Mouse (Mus musculus) embryonic fibroblast, embryonic 13.5 days (primary cell): Measurements from ENCODE around the gene Rpn2. TPM values are rescaled to one million over a fixed set of nuclear protein-coding genes. Genes with fewer than 3 reads are reported as not detected.

Experiments
- H3K27ac ChIP-seq: 2 replicates; pipeline ENCODE4 v1.5.1; 2012; ENCODE audit warnings: low read length, control low read depth, inconsistent platforms; ENCODE audit not compliant: insufficient read depth
- H3K4me1 ChIP-seq: 2 replicates; pipeline ENCODE4 v1.6.1; 2011; ENCODE audit warnings: low read length; ENCODE audit not compliant: control insufficient read depth, insufficient read depth
- H3K4me3 ChIP-seq: 2 replicates; pipeline ENCODE4 v1.5.1; 2011; ENCODE audit warnings: mild to moderate bottlenecking, control low read depth, low read length; ENCODE audit not compliant: insufficient read depth
- CTCF ChIP-seq: IDR thresholded peaks from 2 replicates; pipeline ENCODE4 v1.5.1; 2011; ENCODE audit warnings: mild to moderate bottlenecking, control low read depth, low read length, moderate library complexity, borderline replicate concordance; ENCODE audit not compliant: insufficient read depth
- POLR2A ChIP-seq: IDR thresholded peaks from 2 replicates; pipeline ENCODE4 v1.6.1; 2011; ENCODE audit warnings: low read depth, mild to moderate bottlenecking, control low read depth, low read length, moderate library complexity
- polyA plus RNA-seq: library from polyadenylated mRNA; stranded (reverse); fragments of >200 nt; gene quantifications from 2 replicates; pipeline ENCODE4 v1.2.4, GENCODE M21; 2011; ENCODE audit warnings: low read depth; ENCODE audit not compliant: missing spikeins, insufficient read length

Rpn2 gene
- 358 and 394 TPM in 2 replicates for polyA plus RNA-seq

GRCm38 (mm10) chr2:157278717-157279415 is at the start of gene Rpn2:
TSS of gene Rpn2 (plus strand) at chr2:157279017.
- H3K27ac ChIP-seq: peak within 1 kb of the TSS; percentile 80
- TF ChIP-seq POLR2A: peak; percentile 45
- TF ChIP-seq CTCF: no peak
- H3K4me1 ChIP-seq: peaks cover 13% of the 10 kb centered on the region
- peak within 1 kb of the TSS; percentile 100 for H3K4me3 ChIP-seq

- TF ChIP-seq CTCF: no peak
- no peak for TF ChIP-seq POLR2A
- Histone ChIP-seq H3K4me3 (no peak overlapping the region), H3K27ac (no peak overlapping the region), H3K4me1 (no peaks in the 10 kb centered on the region)
Observed at GRCm38 (mm10) chr2:157235946-157236345, 42.9 kb upstream of the Rpn2 start.

- Histone ChIP-seq H3K4me1 (no peaks in the 10 kb centered on the region), H3K4me3 (no peak overlapping the region), H3K27ac (no peak overlapping the region)
- TF ChIP-seq CTCF: no peak
- TF ChIP-seq POLR2A: no peak
Observed at GRCm38 (mm10) chr2:157245001-157245400, 33.8 kb upstream of the Rpn2 start.

GRCm38 (mm10) chr2:157245603-157246002 is 33.2 kb upstream of the Rpn2 start:
- Histone ChIP-seq H3K4me1 (no peaks in the 10 kb centered on the region), H3K27ac (no peak overlapping the region), H3K4me3 (no peak overlapping the region)

GRCm38 (mm10) chr2:157248111-157248510 is 30.7 kb upstream of the Rpn2 start:
- H3K27ac ChIP-seq: no peak overlapping the region
- TF ChIP-seq POLR2A (no peak), CTCF (no peak)
- no peaks in the 10 kb centered on the region for H3K4me1 ChIP-seq
- H3K4me3 ChIP-seq: no peak overlapping the region

More at GRCm38 (mm10) chr2:157245603-157246002, 33.2 kb upstream of the Rpn2 start:
- TF ChIP-seq POLR2A: no peak
- TF ChIP-seq CTCF: no peak

- H3K4me1 ChIP-seq: no peaks in the 10 kb centered on the region
- no peak overlapping the region for H3K4me3 ChIP-seq
- TF ChIP-seq CTCF: peak; percentile 65
- TF ChIP-seq POLR2A: no peak
- no peak overlapping the region for H3K27ac ChIP-seq
Observed at GRCm38 (mm10) chr2:157259720-157260119, 19.1 kb upstream of the Rpn2 start.

- Histone ChIP-seq H3K27ac (no peak overlapping the region), H3K4me3 (no peak overlapping the region), H3K4me1 (no peaks in the 10 kb centered on the region)
- TF ChIP-seq CTCF: no peak
- TF ChIP-seq POLR2A: no peak
Observed at GRCm38 (mm10) chr2:157261930-157262329, 16.9 kb upstream of the Rpn2 start.

- Histone ChIP-seq H3K4me3 (no peak overlapping the region), H3K4me1 (no peaks in the 10 kb centered on the region), H3K27ac (no peak overlapping the region)
- TF ChIP-seq CTCF (no peak), POLR2A (no peak)
Observed at GRCm38 (mm10) chr2:157262506-157262905, 16.3 kb upstream of the Rpn2 start.

GRCm38 (mm10) chr2:157263101-157263500 is 15.7 kb upstream of the Rpn2 start:
- Histone ChIP-seq H3K4me3 (no peak overlapping the region), H3K4me1 (no peaks in the 10 kb centered on the region)
- no peak for TF ChIP-seq CTCF
- TF ChIP-seq POLR2A: no peak

GRCm38 (mm10) chr2:157263832-157264231 is 15.0 kb upstream of the Rpn2 start:
- H3K27ac ChIP-seq: no peak overlapping the region

More at GRCm38 (mm10) chr2:157263101-157263500, 15.7 kb upstream of the Rpn2 start:
- H3K27ac ChIP-seq: no peak overlapping the region

More at GRCm38 (mm10) chr2:157263832-157264231, 15.0 kb upstream of the Rpn2 start:
- TF ChIP-seq CTCF (no peak), POLR2A (no peak)
- Histone ChIP-seq H3K4me3 (no peak overlapping the region), H3K4me1 (no peaks in the 10 kb centered on the region)
